Mouse (Mus musculus): ENCODE measurements at regions not wholly inside any gene's neighbourhood (a gene's known extent, or its start where the extent isn't known, plus 50 kb on each side); places are given as distances from the start of the nearest gene placed in this dataset.

DNA sequence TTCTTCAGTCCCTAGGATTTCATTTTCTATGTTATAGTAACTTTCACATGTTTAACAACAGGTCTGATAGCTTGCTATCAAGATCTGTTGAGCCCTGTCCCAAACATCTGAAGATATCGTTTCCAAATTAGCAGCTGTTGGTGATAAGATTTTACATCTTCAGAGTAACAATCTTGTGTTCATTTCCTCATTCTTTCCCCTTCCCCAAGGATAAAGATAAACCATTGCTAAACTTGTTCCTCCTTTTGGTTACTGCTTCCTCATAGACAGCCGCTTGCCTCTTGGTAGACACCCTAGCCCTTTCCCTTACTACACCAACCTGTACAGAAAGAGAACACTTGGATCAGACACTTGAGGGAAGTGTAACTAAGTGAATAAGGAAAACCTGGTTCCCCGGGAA lies 58.6 kb downstream of the Kcnrg start:
- no peak for DNase-seq (ENCODE audit: low spot score)

DNA sequence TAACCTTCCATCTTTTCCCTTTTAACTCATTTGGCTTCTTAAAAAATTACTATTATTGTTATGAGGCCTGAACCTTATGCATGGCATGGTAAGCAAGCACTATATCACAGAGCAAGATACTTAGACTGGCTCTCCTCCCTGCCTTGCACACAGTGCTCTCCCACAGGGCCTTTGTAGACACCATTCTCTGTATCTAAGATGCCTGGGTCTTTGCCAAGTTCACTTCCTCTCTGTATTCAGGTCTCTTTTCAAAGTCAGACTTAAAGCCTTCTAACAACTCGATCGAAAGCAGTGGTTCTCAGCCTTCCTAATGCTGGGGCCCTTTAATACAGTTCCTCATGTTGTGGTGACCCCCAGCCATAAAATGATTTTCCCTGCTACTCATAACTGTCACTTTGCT lies 65.9 kb downstream of the Kcnrg start:
- no peak for DNase-seq (ENCODE audit: low spot score)

DNA sequence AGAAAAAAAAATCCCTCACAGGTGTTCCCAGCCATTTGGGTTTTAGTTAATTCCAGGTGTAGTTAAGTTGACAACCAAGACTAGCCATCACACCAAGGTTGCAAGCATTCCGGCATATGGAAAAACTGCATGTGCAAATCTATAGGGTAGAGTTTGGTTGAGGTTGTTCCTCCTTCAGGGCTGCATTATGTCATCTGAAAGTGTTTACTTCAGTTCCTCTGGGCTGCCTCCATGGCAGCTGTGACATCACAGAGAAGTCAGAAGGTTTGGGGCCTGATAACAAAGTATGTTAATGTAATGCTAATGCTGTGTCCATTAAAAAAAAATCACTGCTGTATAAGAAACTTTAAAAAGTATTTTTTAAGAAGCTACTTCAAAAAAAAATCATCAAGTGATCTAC lies 70.8 kb downstream of the Kcnrg start:
- DNase-seq (ENCODE audit: low spot score) = no peak

DNA sequence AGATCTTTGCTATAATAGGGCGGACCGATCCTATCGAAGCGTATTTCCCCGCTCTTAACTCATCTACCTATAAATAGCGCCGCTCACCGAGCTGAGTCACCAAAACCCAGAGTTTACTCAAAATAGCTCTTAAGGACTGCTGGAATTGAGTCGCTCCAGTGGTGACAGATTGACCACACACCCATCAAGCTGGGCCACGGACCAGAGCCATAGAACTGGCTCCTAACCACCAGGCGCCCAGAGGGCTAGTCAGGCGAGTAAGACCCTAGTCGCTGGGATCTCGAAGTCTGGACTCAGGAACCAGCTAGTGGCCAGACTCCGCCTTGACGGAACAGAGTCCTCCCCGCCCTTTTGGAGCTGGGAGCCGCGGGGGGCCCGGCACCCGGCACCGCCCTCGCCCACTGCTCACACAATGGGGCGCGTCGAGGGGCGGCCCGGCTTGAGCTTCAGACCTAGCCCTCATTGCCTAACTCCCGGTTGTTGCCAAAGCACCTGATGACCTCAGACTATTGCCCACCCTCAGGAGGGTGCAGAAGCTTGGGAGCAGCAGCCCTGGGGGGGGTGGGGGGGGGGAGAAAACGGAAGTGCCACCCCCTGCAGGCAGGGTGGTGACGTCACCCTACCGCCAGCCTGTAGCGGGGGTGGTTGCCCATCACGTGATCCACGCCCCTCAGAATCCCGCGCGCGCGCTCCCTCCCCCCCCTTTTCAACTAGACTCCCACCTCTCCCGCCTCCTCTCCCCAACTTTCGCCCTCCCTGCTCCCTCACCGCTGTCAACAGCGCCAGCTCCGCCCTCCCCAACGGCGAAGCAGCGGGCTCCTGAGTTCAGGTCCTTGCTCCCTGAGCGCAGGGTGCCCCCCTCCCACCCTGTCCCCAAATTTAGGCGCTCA lies 73.8 kb downstream of the Kcnrg start:
- DNase-seq (ENCODE audit: low spot score) = peak; percentile 98

DNA sequence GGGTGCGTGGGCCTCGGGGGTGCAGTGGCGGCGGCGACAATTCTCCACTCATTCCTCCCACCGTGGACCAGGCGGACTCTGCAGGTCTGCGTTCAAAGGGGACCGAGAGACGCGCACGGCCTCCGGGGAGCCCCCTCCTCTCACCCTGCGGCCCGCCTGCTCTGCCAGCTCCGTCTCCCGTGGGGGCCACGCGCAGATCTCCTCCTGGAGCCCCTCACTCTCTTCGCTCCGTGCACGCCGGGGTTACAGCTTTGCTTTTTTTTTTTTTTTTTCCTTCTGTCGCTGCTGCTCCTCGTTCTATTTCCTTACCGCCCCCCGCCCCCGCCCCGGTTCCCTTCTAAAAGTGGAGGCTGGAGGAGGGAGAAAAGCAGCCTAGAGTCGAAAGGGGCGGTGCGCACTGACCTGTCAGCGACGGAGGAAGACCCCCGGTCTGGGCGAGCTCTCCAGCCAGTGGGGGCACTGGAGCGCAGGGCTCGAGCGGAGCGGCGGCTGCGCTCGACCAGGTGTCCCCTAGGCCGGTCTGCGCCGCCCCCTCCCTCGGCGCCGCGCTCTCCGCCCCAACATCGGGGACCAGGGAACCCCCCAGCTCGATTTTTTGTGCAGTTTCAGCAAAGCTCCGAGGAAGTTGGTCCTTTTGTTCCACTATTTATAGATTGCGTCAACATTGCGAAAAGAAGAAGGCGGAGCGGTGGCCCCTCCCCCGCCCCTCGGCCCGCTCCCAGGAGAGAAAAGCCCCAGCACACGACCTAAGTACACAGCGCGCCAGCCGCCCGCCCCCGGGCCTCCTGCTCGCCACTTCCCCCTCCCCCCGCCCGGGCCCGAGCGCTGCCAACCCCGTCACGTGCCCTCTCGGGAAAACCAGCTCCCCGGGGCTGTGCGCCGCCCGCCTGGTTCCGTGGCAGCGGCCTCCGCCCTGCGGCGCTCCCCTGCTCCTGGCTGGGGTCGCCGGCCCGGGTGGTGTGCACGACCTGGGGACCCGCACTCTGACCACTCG lies 74.7 kb downstream of the Kcnrg start:
- peak; percentile 92 for DNase-seq (ENCODE audit: low spot score)

DNA sequence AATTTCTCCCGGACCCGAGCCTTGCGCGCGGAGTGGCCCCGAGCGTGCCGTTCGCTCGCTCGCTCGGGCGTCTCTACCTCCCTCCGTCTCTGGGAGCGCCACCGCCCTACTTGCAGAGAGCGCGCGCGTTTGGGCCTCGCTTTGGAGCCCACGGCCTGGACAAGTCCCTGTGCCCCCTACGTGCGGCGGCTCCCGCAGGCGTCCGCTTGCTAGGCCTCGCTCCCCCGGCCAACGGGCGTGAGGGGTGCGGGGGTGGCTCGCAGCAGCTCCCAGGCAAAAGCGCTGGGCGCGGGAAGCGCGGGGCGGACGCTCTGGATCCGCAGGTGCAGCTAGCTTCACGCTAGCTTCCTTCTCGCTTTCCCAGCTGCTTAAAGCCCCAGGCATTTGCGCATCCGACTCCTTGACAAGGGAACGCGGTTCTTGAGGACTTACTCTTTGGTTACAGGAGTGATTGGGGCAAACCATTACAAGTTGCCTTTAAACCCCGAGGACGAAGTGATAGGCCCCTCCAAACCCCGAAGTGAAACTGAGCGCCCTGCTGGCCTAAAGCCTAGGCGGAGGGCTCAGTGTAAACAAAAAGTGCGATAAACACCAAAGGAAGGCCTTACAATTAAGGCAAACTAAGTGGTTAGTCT lies 75.6 kb downstream of the Kcnrg start:
- DNase-seq (ENCODE audit: low spot score) = no peak

DNA sequence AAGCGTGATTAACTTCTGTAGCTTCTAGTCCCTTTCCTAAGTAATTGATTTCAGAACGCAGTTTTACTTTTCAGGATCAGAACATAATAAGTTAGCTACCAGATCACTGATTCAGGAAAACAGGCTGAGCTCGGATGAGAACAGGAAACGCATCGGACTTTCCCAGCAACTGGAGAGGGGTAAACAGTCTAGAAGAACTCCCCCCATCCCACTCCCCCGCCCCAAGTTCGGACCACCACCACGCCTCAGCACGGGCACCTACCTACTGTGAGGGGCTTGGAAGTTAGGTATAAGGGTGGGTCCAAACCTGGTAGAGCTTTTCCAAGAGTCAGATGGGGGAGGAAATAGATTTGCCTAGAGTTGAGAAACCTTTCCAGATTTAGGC lies 76.1 kb downstream of the Kcnrg start:
- no peak for DNase-seq (ENCODE audit: low spot score)

DNA sequence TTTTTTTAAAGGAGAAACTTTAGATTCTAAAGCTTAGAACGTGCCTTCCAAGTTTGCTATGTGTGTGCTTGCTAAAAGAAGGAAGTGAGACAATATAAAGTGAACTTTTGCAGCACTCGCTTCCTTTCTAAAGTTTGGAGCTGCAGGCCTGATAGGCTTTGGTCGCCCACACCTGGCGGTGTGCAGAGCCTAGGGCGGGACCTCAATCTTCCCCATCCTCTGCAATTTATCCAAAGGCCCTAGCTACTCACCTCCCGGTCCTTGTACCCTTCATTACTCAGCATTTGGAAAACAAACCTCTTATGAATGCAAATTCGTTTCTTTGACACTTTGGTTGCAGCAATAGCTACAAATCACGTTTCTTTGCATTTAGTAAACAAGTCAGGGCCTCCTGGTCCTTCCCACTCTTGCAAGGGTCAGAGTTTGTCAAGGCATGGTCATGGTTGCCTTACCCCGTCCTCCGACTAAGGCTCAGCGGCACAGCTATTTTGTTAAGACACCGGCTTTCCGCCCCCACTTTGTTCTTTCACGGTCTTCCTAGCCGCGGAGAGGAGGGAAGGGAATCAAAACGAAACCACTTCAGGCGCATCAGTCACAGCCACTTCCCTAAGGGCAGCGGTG lies 76.6 kb downstream of the Kcnrg start:
- peak; percentile 19 for DNase-seq (ENCODE audit: low spot score)

DNA sequence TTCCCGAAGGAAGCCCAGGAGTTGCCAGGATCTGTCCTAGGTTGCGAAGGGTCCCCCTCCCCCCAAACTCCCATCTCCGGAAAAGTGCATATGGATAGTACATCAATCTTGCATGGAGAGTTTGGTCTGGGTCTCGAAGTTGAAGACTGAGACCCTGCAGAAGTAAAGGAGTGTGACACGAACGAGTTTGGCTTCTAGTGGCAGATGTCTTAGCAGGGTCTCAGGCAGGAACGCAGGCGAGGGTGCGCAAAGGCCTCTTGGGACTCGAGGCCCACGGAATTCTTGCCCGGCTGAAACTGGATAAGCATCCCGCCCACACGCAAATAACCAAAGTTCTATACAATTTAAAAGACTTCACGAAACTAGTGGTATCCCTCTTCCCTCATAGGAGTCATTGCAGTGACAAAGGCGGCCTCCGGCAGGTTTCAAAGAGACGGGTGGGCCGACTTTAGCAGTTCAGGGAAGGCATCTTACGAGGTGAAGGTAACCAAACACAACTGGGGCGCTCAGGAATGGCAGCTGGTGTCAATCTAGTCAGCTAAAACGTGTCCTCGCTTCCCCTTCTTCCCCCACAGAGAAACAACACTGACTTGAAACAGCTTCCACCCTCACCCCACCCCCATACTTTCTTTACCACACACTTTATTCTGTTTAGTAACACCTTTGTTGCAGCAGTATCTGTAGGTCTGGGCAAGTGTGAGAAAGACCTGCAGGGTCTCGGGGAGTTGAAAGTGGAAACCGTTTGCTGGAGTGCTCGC lies 77.4 kb downstream of the Kcnrg start:
- DNase-seq (ENCODE audit: low spot score) = no peak

DNA sequence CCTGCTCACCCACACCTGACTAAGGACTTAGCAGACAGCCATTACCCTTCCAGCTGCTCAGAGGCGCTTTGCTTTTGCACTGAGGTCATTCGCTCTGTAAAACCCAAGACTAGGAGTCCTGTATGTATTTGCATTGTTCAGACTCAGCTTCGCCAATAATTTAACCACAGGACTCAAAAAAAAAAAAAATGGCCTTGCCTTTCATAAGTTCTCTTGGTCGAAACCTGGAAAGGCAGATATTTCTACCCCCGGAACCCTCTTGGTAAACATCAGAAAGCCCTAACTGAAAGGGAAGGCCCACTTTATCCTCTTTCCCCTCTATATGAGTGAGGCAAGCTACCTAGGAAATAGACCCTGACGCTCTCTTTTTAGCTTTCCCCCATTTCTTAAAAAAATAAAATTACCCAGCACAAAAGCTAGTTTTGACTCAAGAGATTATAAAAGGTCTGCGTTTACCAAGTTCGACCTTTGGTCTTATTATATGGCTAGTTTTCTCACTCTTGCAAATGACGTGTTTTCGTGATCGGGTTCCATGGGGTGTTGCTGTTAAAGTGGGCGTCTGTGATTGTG lies 78.1 kb downstream of the Kcnrg start:
- no peak for DNase-seq (ENCODE audit: low spot score)

DNA sequence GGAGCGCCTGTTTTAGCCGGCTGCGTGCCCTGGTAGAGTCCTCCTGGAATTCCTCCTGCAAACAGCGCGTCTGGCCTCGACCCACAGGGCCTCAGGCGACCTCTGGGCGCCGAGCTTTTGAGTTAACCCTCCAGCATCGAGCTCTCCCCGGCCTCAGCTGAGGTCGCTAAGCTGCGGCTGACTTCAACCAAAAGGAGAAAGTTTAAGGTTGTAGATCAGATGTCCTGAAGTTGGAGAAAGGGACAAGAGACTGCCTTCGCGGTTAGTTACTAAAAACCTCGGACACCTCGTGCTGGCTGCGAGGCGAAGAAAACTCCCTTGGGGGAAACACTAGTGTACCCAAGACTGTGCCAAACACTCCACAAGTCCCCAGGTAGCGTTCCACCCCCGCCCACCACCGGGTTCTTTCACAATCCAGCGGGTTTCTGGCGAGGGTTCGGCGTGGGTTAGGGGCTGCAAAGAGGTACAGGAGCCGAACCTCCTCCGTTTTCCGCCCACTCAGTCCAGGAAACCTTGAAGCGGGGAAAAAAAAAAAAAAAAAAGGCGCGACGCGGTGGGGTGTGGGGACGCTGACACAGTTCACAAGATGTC lies 78.9 kb downstream of the Kcnrg start:
- peak; percentile 65 for DNase-seq (ENCODE audit: low spot score)

DNA sequence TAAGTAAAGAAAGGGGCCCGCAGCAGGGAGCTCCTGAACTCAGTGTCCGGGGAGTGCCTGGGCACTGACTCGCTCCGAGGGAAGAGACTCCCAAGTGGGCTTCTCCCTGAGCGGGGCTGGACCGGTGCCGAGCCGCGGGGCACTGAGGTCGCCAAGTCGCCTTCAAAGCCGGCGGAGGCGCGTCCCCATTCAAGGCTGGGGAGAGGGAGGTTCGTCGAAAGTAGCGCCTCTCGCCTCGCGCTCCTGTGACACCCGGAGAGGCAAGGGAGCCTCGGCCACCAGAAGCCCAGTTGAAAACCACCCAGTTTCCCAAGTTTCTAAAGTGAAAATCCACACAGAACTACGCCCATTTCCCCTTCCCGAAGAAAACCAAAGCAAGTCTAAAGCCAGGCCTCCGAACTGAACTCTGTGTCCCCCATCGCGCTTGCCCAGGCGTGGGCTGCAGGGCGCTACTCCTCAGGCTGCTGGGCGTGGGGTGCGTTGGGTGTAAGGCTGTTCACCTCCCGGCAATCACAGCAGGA lies 79.6 kb downstream of the Kcnrg start:
- peak; percentile 54 for DNase-seq (ENCODE audit: low spot score)

DNA sequence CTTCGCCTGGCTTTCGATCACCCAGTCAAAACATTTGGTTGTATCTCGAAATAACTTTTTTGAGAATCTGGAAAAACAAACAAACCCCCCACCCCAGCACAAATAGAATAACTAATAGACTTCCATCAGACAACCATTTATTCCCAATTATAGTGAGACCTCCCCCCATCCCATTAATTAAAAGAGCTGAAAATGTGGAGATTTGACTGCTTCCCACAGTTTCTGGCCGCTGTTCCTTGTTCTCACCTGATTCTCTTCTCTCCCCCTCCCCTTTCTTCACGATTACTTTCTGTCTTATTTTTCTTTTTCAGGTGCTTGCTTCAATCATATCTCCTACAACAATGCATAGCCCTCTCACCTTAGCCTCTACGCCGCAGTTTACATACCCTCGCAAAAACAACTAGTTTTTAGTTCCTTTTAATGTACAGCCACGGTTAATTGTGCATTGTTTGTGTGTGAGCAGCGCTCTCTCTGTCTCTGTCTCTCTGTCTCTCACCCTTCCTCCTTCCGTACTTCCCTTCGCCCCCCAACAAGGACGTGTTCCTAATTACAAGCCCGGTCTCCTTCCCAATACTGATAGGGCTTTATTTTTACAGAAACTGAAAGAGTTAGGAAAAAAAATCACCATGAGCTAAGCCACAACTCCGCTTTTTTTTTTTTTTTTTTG lies 80.2 kb downstream of the Kcnrg start:
- peak; percentile 23 for DNase-seq (ENCODE audit: low spot score)

DNA sequence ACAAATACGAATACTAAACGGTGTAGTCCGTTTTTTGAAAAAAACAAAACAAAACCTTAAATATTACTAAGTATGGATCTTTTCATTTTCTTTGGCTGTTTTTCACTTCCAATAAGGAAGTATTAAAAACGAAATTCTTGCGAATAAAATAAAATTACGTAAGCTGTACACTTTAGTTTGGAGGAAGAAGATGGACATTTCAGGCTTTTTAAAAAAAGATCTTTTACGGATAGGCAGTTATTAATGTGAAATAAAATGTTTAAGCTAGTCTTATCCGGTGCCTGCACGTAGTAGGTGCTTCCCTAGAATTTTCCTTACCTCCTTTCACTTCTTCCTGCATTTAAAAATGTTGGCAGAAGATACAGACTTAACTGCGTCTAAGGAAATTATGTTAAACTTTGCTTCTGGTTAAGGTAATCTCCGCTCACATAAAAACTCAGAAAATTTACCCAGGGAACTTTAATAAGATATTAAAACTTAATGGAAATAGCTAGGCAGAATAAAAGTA lies 80.8 kb downstream of the Kcnrg start:
- DNase-seq (ENCODE audit: low spot score) = no peak

DNA sequence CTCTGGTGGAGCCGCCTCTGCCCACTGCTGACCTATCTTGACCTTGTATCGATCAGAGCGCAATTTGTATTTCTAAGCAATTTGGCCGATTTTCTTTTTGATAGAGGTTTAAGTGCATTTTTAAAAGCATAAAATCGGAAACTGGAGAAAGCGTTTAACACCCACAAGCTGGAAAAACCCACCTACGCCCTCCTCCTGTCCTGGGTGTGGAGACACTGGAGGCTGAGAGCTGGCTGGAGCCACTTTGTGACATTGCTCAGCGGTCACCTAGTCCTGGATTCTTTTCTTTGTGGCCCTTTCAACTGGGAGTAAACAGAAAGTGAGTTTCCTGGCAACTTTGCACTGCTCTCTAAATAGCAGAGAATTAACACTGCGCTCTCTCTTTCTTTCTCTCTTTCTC lies 81.4 kb downstream of the Kcnrg start:
- DNase-seq (ENCODE audit: low spot score) = peak; percentile 7

DNA sequence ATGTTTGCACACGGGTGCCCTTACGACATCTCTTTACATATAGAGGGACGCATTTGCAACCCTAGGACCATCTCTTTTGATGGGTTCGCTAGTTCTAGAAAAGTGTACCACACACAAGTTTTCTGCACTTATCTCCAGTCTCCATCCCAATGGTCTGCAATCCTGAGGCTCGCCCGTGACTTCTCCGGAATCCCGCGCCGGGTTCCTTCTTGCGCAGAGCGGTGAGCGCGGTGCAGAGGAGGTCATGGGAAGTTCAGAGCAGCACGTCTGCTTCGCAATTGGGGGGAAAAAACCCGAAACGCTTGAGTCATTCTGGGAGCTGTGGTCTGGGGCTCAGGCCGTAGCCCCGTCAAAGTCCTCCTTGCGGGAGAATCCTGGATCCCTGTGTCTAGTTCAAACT lies 82.0 kb downstream of the Kcnrg start:
- peak; percentile 19 for DNase-seq (ENCODE audit: low spot score)

DNA sequence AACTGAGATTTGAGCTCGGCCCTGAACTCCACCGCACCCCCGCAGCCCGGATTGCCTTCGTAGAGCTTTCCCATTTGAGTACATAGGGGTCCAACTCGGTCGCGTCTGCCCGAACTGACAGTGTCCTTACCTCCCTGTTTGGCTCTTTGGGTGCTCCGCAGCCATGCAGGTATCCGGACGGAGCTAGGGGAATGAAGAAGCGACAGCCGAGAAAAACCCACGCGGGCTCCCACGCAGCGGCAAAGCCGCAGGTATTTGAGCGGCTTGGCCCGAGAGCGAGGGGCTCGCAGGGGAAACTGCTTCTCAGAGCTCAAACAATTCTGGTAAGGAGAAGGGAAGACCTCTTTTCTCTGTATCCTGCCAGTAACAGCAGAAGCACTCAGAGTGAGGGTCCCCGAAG lies 82.5 kb downstream of the Kcnrg start:
- DNase-seq (ENCODE audit: low spot score) = peak; percentile 3

DNA sequence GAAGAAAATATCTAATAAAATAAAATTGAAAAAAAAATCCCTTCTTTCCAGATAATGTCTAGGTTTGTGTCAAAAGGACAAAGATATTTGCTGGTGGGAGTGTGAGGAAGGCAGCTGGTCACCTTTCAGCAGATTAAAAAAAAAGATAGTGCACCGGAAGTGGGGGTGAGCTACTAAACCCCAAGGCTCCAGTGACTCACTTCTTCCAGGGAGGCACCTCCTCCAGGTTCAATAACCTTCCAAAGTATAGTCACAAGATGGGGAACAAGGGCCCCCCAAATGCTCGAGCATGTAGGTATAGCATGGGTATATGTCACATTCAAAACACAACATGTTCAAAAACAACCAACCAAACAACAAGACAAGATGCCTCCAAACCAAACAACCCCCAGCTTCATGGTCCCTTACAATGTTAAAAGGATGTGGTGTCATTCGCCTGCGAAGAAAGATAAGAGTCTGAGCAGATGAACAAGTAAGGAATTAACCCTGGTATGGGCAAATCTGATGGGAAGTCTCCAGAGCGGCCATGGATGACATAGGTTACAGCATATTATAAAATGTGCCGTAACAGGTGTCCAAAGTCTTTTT lies 84.6 kb downstream of the Kcnrg start:
- no peak for DNase-seq (ENCODE audit: low spot score)

DNA sequence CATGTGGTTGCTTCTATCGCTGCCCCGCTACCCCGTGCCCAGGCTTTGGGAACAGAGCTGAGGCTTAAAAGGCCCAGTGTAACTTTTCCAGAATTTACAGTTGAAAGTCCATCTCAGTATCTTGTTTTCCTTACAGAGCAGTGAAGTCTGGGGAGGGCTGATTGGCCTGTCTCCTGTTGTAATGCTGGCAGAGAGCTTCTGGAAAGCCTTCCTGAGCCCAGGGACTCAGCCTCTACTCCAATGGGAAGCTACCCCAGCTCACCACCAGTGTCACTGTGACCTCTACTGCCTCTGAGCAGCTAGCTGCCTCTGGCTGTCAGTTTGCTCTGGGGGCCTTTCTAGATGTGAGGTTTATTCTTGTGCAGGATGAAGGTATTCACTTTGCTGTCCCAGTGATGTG lies 87.5 kb downstream of the Kcnrg start:
- DNase-seq (ENCODE audit: low spot score) = no peak

Data from yolk sac, embryonic 10.5 days (tissue).